Mouse (Mus musculus) kidney, adult 8-10 months (tissue): ENCODE measurements around the gene Scin.
A peak's percentile ranks its signal among the peaks of the same experiment; 100 is the strongest.

Source experiments
- DNase-seq, 2 experiments: peaks; one replicate each; pipeline ENCODE4 v3.0.0; 2022

Scin gene

GRCm38 (mm10) chr12:40023014-40023642 is 110.9 kb downstream of the Scin start:
- no peak for DNase-seq

GRCm38 (mm10) chr12:40022344-40022743 is 111.7 kb downstream of the Scin start:
- DNase-seq: no peak

GRCm38 (mm10) chr12:40017955-40018505 is 116.0 kb downstream of the Scin start:
- no peak for DNase-seq

GRCm38 (mm10) chr12:40016648-40017460 is 117.2 kb downstream of the Scin start:
- peak; percentile 43 to 82 for DNase-seq

- DNase-seq: no peak
These were observed 118.0 kb downstream of the Scin start for GRCm38 (mm10) chr12:40016068-40016467.

GRCm38 (mm10) chr12:40009866-40010265 is 124.2 kb downstream of the Scin start:
- no peak for DNase-seq
